Mouse (Mus musculus) liver, adult 2 months (tissue): ENCODE results near the gene Numa1. TPM values are rescaled to one million over a fixed set of nuclear protein-coding genes. Genes with fewer than 3 reads are reported as not detected.

Experiments
- DNase-seq: peaks from one replicate; pipeline ENCODE4 v3.0.0-alpha.2; 2011; ENCODE audit warnings: low read depth, low spot score; ENCODE audit errors: extremely low read depth
- H3K27ac ChIP-seq: fragments of 200-500 bp; replicated peaks from 2 replicates; pipeline ENCODE4 v1.5.1; 2012; ENCODE audit warnings: low read depth, mild to moderate bottlenecking, control low read depth, inconsistent platforms, low read length; ENCODE audit not compliant: insufficient read depth
- H3K27me3 ChIP-seq: fragments of 200-500 bp; 2 replicates; pipeline ENCODE4 v1.6.1; 2012; ENCODE audit warnings: mild to moderate bottlenecking, moderate library complexity, low read length, inconsistent platforms; ENCODE audit not compliant: control insufficient read depth, insufficient read depth
- H3K36me3 ChIP-seq: fragments of 200-500 bp; 2 replicates; pipeline ENCODE4 v1.6.1; 2012; ENCODE audit warnings: low read length, inconsistent platforms; ENCODE audit not compliant: control insufficient read depth, insufficient read depth
- H3K4me1 ChIP-seq: fragments of 200-500 bp; 2 replicates; pipeline ENCODE4 v1.6.1; 2011; ENCODE audit warnings: low read length; ENCODE audit not compliant: control insufficient read depth, insufficient read depth
- H3K4me3 ChIP-seq: fragments of 200-500 bp; 2 replicates; pipeline ENCODE4 v1.5.1; 2011; ENCODE audit warnings: low read depth, mild to moderate bottlenecking, control low read depth, low read length, moderate library complexity; ENCODE audit not compliant: insufficient read depth
- H3K79me2 ChIP-seq: fragments of 200-500 bp; 2 replicates; pipeline ENCODE4 v1.6.1; 2012; ENCODE audit warnings: inconsistent platforms, mild to moderate bottlenecking, low read length, moderate library complexity; ENCODE audit not compliant: control insufficient read depth, insufficient read depth
- H3K9ac ChIP-seq: fragments of 200-500 bp; 2 replicates; pipeline ENCODE4 v1.6.1; 2012; ENCODE audit warnings: low read depth, mild to moderate bottlenecking, control low read depth, inconsistent platforms, low read length
- CTCF ChIP-seq: fragments of 200-500 bp; IDR thresholded peaks from 2 replicates; pipeline ENCODE4 v1.5.1; 2011; ENCODE audit warnings: low read depth, low read length, control low read depth
- POLR2A ChIP-seq: fragments of 200-500 bp; IDR thresholded peaks from 2 replicates; pipeline ENCODE4 v1.6.1; 2011; ENCODE audit warnings: low read length, control low read depth; ENCODE audit not compliant: insufficient read depth; ENCODE audit errors: extremely low read depth
- WGBS: fragments of 180-500 bp; shearing (Covaris S2); methylation state at CpG from one replicate; pipeline ENCODE4 v1.1.7; 2018; 5-methylcytosine and 5-hydroxymethylcytosine counted together
- polyA plus RNA-seq: library from polyadenylated mRNA; depleted of rRNA; stranded (reverse); fragments of >200 nt; gene quantifications from 2 replicates; pipeline ENCODE4 v1.2.3, GENCODE M21; 2012
- total RNA-seq: library from RNA; depleted of rRNA; stranded (reverse); fragments of >200 nt; gene quantifications from 2 replicates; pipeline ENCODE4 v1.2.3, GENCODE M21; 2014

Numa1 gene
- total and polyA plus RNA-seq, 2 experiments = 26.7 to 31.8 TPM

- Histone ChIP-seq H3K4me1 (no peaks in the 10 kb centered on the region), H3K27me3 (no peaks in the 10 kb centered on the region), H3K36me3 (peaks cover 64% of the 10 kb centered on the region), H3K27ac (no peak overlapping the region), H3K79me2 (no peaks in the 10 kb centered on the region), H3K4me3 (no peak overlapping the region), H3K9ac (no peak overlapping the region)
- no peak for TF ChIP-seq CTCF
- no peak for TF ChIP-seq POLR2A
- 85% methylated on average over 3 of the region's 3 CpGs for WGBS
- no peak for DNase-seq
Observed at GRCm38 (mm10) chr7:101994241-101994640, 60.3 kb downstream of the Numa1 start.

GRCm38 (mm10) chr7:101998194-101998927, 64.5 kb downstream of the Numa1 start:
- no peaks in the 10 kb centered on the region for H3K4me1 ChIP-seq
- no peaks in the 10 kb centered on the region; the same call in 1 of the 2 replicates for H3K79me2 ChIP-seq
- H3K4me3 ChIP-seq = no peak overlapping the region; the same call in 1 of the 2 replicates
- no peak overlapping the region for H3K27ac ChIP-seq
- peaks cover 65% of the 10 kb centered on the region for H3K36me3 ChIP-seq
- H3K27me3 ChIP-seq = no peaks in the 10 kb centered on the region
- peak; percentile 49 for DNase-seq
- H3K9ac ChIP-seq = no peak overlapping the region
- TF ChIP-seq CTCF (peak; percentile 97), POLR2A (no peak)
- WGBS = 69% methylated on average over 14 of the region's 14 CpGs

GRCm38 (mm10) chr7:101999461-102000151, 65.7 kb downstream of the Numa1 start:
- Histone ChIP-seq H3K27me3 (no peaks in the 10 kb centered on the region), H3K9ac (no peak overlapping the region), H3K79me2 (no peaks in the 10 kb centered on the region; the same call in 1 of the 2 replicates), H3K27ac (no peak overlapping the region), H3K4me1 (no peaks in the 10 kb centered on the region), H3K4me3 (no peak overlapping the region), H3K36me3 (peaks cover 62% of the 10 kb centered on the region)
- TF ChIP-seq CTCF = peak; percentile 11; the same call in 1 of the 2 replicates
- no peak for TF ChIP-seq POLR2A
- no peak for DNase-seq
- WGBS = 91% methylated on average over 15 of the region's 15 CpGs

GRCm38 (mm10) chr7:102000296-102000695, 66.4 kb downstream of the Numa1 start:
- no peak overlapping the region for H3K27ac ChIP-seq
- TF ChIP-seq POLR2A (no peak), CTCF (no peak)
- 92% methylated on average over 8 of the region's 8 CpGs for WGBS
- no peaks in the 10 kb centered on the region for H3K4me1 ChIP-seq
- H3K79me2 ChIP-seq = no peaks in the 10 kb centered on the region; the same call in 1 of the 2 replicates
- DNase-seq = no peak
- no peaks in the 10 kb centered on the region for H3K27me3 ChIP-seq
- no peak overlapping the region for H3K4me3 ChIP-seq
- H3K9ac ChIP-seq = no peak overlapping the region
- peaks cover 67% of the 10 kb centered on the region for H3K36me3 ChIP-seq

GRCm38 (mm10) chr7:102000921-102001630, 67.2 kb downstream of the Numa1 start:
- DNase-seq = no peak
- no peak for TF ChIP-seq CTCF
- TF ChIP-seq POLR2A = no peak
- Histone ChIP-seq H3K4me1 (no peaks in the 10 kb centered on the region), H3K27me3 (no peaks in the 10 kb centered on the region), H3K27ac (no peak overlapping the region), H3K79me2 (no peaks in the 10 kb centered on the region; the same call in 1 of the 2 replicates), H3K4me3 (no peak overlapping the region), H3K9ac (no peak overlapping the region), H3K36me3 (peaks cover 73% of the 10 kb centered on the region)
- 92% methylated on average over 26 of the region's 26 CpGs for WGBS
